Mouse (Mus musculus) kidney, postnatal 25 days (tissue): ENCODE data around the gene Mdk.

Source experiments
- DNase-seq, 2 experiments: peaks; one replicate each; pipeline ENCODE4 v3.0.0; 2021; ENCODE audit warnings: mixed read lengths in 2 of 2

Mdk gene

GRCm38 (mm10) chr2:91906141-91906540 lies 26.0 kb downstream of the Mdk start:
- DNase-seq, result no peak

- DNase-seq, result no peak
Observed at GRCm38 (mm10) chr2:91904618-91905307, 27.3 kb downstream of the Mdk start.

DNA sequence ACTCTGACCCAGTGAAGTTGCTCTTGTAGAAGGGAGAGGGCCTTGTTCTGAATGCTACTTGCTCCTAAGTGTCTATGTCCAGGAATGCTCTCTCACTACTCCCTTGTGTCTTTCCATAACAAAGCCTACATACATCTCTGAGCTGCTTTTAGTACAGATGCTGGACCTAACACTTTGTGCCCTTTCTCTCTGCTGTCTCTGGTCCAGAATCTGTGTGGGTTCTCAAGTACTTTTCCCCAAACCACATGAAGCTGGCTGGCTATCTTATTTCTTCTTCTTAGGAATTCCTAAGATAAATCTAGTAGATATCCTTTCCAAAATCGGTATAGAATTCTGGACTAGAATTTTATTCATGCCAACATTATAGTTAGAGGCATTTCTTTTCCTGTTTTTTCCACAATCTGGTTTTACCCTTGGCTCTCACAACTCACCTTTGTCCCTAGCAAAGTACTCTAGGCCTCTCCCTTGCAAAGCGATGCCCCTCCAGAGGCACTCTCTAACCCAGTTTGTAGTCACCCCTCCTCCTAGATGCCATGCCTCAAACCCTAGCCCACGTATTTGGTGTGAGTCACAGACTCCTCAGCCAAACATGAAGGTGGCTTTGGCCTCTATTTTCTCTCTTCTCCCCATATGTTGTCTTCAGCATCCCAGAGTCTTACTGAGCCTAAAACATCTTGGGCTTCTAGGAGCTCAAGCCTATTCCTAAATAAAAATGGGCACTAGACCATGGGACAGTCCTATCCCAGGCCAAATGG lies 28.7 kb downstream of the Mdk start:
- no peak for DNase-seq

- DNase-seq, result no peak
Observed at GRCm38 (mm10) chr2:91902336-91902735, 29.8 kb downstream of the Mdk start.

- DNase-seq, result no peak
Observed at GRCm38 (mm10) chr2:91900431-91900830, 31.7 kb downstream of the Mdk start.

DNA sequence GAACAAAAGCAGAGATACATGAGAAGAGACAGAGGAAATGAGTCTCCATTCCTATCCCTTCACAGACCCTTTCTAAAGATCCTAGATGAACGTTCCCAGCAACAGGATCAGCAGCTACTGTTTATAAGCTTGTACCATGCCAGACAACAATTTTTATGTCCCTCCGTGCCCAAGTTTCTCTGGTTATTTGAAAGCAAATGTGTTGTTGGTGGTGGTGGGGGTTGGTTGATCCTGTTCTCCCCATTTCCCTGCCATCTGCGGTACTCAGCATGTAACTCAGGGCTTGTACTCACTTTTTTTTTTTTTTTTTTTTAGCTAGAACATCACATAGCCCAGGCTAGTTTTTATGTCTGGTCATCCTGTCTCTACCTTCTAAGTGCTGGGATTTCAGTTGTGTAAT lies 33.0 kb downstream of the Mdk start:
- DNase-seq, result no peak

DNA sequence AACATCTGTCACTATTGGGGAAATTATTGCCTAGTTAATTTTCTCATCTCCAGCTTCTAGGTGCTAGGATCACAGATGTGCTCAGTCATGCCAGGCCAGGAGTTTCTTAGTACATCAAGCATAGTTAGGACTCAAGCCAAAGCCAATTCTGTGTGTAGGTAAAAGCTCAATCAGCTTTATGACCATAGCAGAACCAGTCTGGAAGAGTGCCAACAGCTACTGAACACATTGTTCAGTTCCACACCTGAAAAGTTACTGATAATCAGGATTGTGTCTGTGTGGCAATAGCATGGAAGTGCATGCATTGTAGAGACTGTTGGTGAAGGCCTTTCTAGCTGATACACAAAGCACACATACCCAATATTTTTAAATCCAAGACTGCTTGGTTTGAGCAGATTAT lies 34.1 kb downstream of the Mdk start:
- no peak for DNase-seq

GRCm38 (mm10) chr2:91895401-91895800 lies 36.7 kb downstream of the Mdk start:
- DNase-seq, result no peak

DNA sequence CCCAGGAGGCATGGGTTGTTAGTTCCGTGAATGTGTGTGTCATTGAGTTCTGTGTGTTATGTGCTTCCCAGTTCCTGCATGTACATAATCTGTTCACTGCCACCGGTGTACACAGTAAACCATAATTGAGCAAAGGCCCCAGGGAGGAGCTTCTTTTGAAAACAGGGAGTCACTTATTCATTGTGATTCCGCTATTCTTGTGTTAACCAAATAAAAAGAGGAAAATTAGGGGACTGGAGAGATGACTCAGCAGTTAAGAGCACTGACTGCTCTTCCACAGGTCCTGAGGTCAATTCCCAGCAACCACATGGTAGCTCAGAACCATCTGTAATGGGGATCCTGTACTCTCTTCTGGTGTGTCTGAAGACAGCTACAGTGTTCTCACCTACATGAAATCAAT lies 37.4 kb downstream of the Mdk start:
- DNase-seq, result no peak

- no peak for DNase-seq
Observed at GRCm38 (mm10) chr2:91884616-91885015, 47.5 kb downstream of the Mdk start.

- no peak for DNase-seq
Observed at GRCm38 (mm10) chr2:91883961-91884360, 48.1 kb downstream of the Mdk start.
